10 mouse cellular contexts compared by ENCODE assay signal in genomic region chr11:84013105-84013504, GRCm38 (mm10). TPM values are rescaled to one million over a fixed set of nuclear protein-coding genes. Genes with fewer than 3 reads are reported as not detected.
DNase-seq lines count a peak whose midpoint lies in the region; ATAC-seq and TF ChIP-seq lines count a peak whose summit lies in the region.
"Had no signal": no experiment of that assay in that cellular context is flagged by ENCODE, and none has a peak within 500 bp of the region (broad histone marks: within the 10 kb centered on the region; RNA-seq: fewer than 3 reads in every experiment).

No protein-coding gene starts in this region.

- no peak for TF ChIP-seq CTCF in hindbrain, postnatal 0 days (IDR thresholded peaks at IDR 0.05; ENCODE audit: low read depth)

- WGBS in hindbrain, postnatal 0 days, result 13% methylated on average over 7 of the region's 7 CpGs

- no peak overlapping the region for H3K4me3 ChIP-seq in hindbrain, postnatal 0 days (ENCODE audit: low read length)

- peaks cover 12% of the 10 kb centered on the region for H3K36me3 ChIP-seq in hindbrain, postnatal 0 days (ENCODE audit: insufficient read depth, low read length)

- H3K9ac ChIP-seq in hindbrain, postnatal 0 days (replicated peaks; ENCODE audit: low read length), result no peak overlapping the region
- H3K9ac ChIP-seq: lung, embryonic 14.5 days had no signal

- H3K4me1 ChIP-seq in hindbrain, postnatal 0 days (ENCODE audit: insufficient read depth, low read length), result peaks cover 6% of the 10 kb centered on the region; the same call in 1 of the 2 replicates

- peak overlapping the region; percentile 34; the same call in 1 of the 2 replicates for H3K27ac ChIP-seq in hindbrain, postnatal 0 days

- no peak for ATAC-seq in hindbrain, postnatal 0 days
- no peak for ATAC-seq in granulocyte monocyte progenitor cell, adult 5-6 weeks (replicated peaks; ENCODE audit: poor library complexity, severe bottlenecking)

- DNase-seq in embryo, embryonic 11 days, result peak; percentile 24
- DNase-seq in embryo, embryonic 9.5 days (ENCODE audit: extremely low spot score), result no peak
- peak; percentile 49 to 69 for DNase-seq in cerebellum, postnatal 36 days
- DNase-seq in hindbrain, postnatal 0 days (ENCODE audit: low spot score), result peak; percentile 59
- peak; percentile 55 for DNase-seq in telencephalon, adult 2 months (ENCODE audit: low read depth, low spot score)
- DNase-seq in adipocyte (ENCODE audit: low spot score), result no peak
- no peak for DNase-seq in ovary, postnatal 10 days (ENCODE audit: low spot score)
- DNase-seq: kidney, adult 9 months; lung, embryonic 14.5 days had no signal

- no peaks in the 10 kb centered on the region for H3K27me3 ChIP-seq in hindbrain, postnatal 0 days (ENCODE audit: insufficient read depth, low read length)

- H3K4me2 ChIP-seq in hindbrain, postnatal 0 days (ENCODE audit: low read depth, low read length), result no peak overlapping the region
- H3K4me2 ChIP-seq: lung, embryonic 14.5 days had no signal

- H3K9me3 ChIP-seq in hindbrain, postnatal 0 days (ENCODE audit: low read length), result no peaks in the 10 kb centered on the region

RNA-seq across cellular contexts. Expression of gene Synrg, which starts 48.9 kb away (rescaled TPM):
- 26.8 and 29.2 TPM in 2 replicates for total RNA-seq in hindbrain, postnatal 0 days (2014; rRNA removed)
- polyA plus RNA-seq in hindbrain, postnatal 0 days (2015; fragmentation: Nextera tagmentation; extraction: Ambion mirVana), result 14.5 and 15.0 TPM in 2 replicates
- total RNA-seq in granulocyte monocyte progenitor cell, adult 5-6 weeks (2014; fragmentation: Nextera tagmentation), result 18.6 and 23.2 TPM in 2 replicates
- total RNA-seq in granulocyte monocyte progenitor cell, adult 5-6 weeks (2017), result 12.0 and 13.7 TPM in 2 replicates

RNA-seq across cellular contexts. Expression of gene Dusp14, which starts 56.0 kb away (rescaled TPM):
- total RNA-seq in hindbrain, postnatal 0 days (2014; rRNA removed), result 8.8 and 16.1 TPM in 2 replicates
- polyA plus RNA-seq in hindbrain, postnatal 0 days (2015; fragmentation: Nextera tagmentation; extraction: Ambion mirVana), result 12.6 and 15.4 TPM in 2 replicates
- total RNA-seq in granulocyte monocyte progenitor cell, adult 5-6 weeks (2014; fragmentation: Nextera tagmentation), result not detected in 2 replicates
- total RNA-seq in granulocyte monocyte progenitor cell, adult 5-6 weeks (2017), result 0.31 TPM in 1 of 2 replicates, not detected in the other

Comparison
In these comparisons a context has a peak if more than half of its experiments do, and no peak if none do; other contexts are left out.
1. DNase-seq: peak in embryo, embryonic 11 days (single experiment), cerebellum, postnatal 36 days (2 of 2), hindbrain, postnatal 0 days (single experiment) and telencephalon, adult 2 months (single experiment); none in embryo, embryonic 9.5 days (single experiment), adipocyte (single experiment) and ovary, postnatal 10 days (single experiment).